Mouse (Mus musculus): ENCODE results near the gene Cabp4.

DNA sequence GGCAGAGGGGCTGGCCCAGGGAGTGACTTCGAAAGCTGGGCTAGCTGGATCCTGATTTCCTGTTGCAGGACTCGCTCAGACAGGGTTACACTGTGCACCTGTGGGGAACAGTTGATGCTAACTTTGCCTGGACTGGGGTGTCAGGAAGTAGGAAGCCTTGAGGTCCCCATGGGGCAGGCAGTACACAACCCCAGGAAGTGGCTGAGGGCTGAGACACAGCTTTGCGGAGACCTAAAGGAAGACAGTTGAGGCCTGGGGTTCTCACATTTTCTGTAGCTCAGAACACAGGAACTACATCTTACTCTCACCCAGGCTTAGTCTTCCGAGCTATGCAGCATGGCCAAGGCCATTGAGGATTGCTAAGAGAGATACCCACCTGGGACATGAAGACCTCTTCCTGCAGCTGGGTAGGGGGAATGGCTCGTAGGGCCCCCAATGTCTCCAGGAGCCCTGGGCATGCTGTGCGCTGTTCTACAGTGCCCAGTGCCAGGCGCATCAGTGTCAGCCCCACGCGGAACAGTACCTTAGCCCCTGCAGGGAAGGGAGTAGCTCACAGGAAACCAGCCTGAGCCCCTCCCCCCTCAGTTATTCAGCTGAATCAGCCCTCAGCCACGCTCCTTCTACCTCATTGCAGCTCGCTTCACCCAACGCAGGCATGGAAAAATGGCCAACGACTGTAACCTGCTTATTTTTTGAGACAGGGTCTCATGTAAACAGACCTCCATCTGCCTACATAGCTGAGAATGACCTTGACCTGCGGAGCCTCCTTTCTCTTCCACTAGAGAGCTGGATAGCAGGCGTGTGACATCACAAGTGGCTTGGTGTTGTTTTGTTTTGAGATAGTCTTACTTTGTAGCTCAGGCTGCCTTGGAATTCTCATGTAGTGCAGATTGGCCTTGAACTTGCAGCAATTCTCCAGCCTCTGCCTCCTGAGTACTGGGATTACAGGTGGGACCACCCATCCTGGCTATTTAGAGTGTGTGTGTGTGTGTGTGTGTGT is 41.4 kb upstream of the Cabp4 start:
- TF ChIP-seq GATA1 (IDR thresholded peaks at IDR 0.05; ENCODE audit: low read length), result no peak
- TF ChIP-seq TAL1 (IDR thresholded peaks at IDR 0.05; ENCODE audit: low read length), result no peak
